Mouse (Mus musculus) midbrain, embryonic 11.5 days (tissue): ENCODE results near the gene Gm28845. TPM values are rescaled to one million over a fixed set of nuclear protein-coding genes. Genes with fewer than 3 reads are reported as not detected.

ENCODE experiments used
- ATAC-seq: fragments of 200-750 bp; cut with Nextera tagmentation; 2 replicates; pipeline ENCODE4 v1.8.0; 2017; ENCODE audit warnings: moderate TSS enrichment, moderate library complexity; ENCODE audit not compliant: low FRiP score
- DNase-seq: peaks from one replicate; pipeline ENCODE4 v3.0.0; 2015; ENCODE audit warnings: low spot score; ENCODE audit errors: missing footprints
- H3K27ac ChIP-seq: fragments of 300-500 bp; sonication (generic); 2 replicates; pipeline ENCODE4 v1.5.1; 2014; ENCODE audit warnings: low read depth, low read length
- H3K27me3 ChIP-seq: fragments of 300-500 bp; sonication (generic); 2 replicates; pipeline ENCODE4 v1.6.1; 2014; ENCODE audit warnings: mild to moderate bottlenecking, low read length, moderate library complexity, mixed read lengths; ENCODE audit not compliant: control insufficient read depth, insufficient read depth
- H3K36me3 ChIP-seq: fragments of 300-500 bp; sonication (generic); 2 replicates; pipeline ENCODE4 v1.6.1; 2014; ENCODE audit warnings: mild to moderate bottlenecking, low read length, moderate library complexity, mixed read lengths; ENCODE audit not compliant: control insufficient read depth, insufficient read depth
- H3K4me1 ChIP-seq: fragments of 300-500 bp; sonication (generic); 2 replicates; pipeline ENCODE4 v1.6.1; 2014; ENCODE audit warnings: low read length; ENCODE audit not compliant: control insufficient read depth, insufficient read depth
- H3K4me2 ChIP-seq: fragments of 300-500 bp; sonication (generic); 2 replicates; pipeline ENCODE4 v1.6.1; 2014; ENCODE audit warnings: mild to moderate bottlenecking, moderate library complexity
- H3K4me3 ChIP-seq: fragments of 300-500 bp; sonication (generic); 2 replicates; pipeline ENCODE4 v1.5.1; 2014; ENCODE audit warnings: low read depth, low read length
- H3K9ac ChIP-seq: fragments of 300-500 bp; sonication (generic); 2 replicates; pipeline ENCODE4 v1.6.1; 2014; ENCODE audit warnings: low read length
- H3K9me3 ChIP-seq: fragments of 300-500 bp; sonication (generic); 2 replicates; pipeline ENCODE4 v1.6.1; 2016; ENCODE audit warnings: low read length; ENCODE audit not compliant: control insufficient read depth
- WGBS: fragments of 180-500 bp; shearing (Covaris S2); extraction: QIAGEN DNeasy Blood & Tissue Kit; methylation state at CpG from one replicate; pipeline ENCODE4 v1.1.7; 2014; 5-methylcytosine and 5-hydroxymethylcytosine counted together
- polyA plus RNA-seq: library from polyadenylated mRNA; unstranded; fragments of >200 nt; fragmentation: Nextera tagmentation; extraction: Ambion mirVana; gene quantifications from 2 replicates; pipeline ENCODE4 v1.2.1, GENCODE M21; 2014

The Gm28845 gene
- polyA plus RNA-seq, 1 experiment from 2014 or later, result not detected

DNA sequence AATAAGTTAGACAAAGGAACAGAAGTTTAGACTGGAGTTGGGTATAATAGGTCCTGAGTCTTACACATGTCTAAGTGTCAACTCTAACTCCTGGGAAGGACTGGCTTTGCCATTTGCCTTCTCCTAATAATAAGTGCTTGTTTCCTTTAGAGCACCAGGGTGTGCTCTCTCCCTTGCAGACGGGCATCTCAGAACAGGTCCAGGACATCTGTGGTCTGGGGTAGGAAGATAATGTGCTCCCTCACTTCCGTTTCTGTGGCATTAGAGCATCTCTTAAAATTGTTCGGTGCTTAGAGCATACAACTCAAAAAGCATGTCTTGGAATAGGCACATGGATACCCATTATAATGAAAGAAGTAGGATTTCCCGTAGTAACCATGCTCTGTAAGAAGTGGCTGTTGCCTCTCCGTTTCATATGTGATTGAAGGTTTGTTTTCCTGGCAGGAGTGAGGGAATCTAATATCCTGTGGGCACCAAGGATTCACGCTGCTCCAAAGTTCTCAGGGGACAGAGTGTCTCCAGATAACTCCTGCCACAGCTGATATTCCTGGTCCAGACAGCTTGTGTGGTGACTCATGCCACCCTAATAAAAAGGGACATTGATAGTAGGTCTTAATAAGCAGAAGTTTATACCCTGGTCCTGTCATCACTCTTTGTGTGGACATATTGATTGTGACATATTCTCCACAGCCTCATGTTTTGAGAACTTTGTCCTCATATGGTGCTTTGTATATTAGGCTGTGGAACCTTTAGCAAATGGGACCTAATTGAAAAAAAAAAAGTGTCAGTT lies 30.6 kb downstream of the Gm28845 start:
- Histone ChIP-seq H3K9me3 (no peaks in the 10 kb centered on the region), H3K27me3 (no peaks in the 10 kb centered on the region), H3K4me3 (no peak overlapping the region), H3K27ac (no peak overlapping the region), H3K4me1 (no peaks in the 10 kb centered on the region), H3K36me3 (no peaks in the 10 kb centered on the region), H3K4me2 (no peak overlapping the region), H3K9ac (no peak overlapping the region)
- peak; percentile 47 for DNase-seq
- WGBS, result 80% methylated on average over 6 of the region's 6 CpGs
- no peak for ATAC-seq

DNA sequence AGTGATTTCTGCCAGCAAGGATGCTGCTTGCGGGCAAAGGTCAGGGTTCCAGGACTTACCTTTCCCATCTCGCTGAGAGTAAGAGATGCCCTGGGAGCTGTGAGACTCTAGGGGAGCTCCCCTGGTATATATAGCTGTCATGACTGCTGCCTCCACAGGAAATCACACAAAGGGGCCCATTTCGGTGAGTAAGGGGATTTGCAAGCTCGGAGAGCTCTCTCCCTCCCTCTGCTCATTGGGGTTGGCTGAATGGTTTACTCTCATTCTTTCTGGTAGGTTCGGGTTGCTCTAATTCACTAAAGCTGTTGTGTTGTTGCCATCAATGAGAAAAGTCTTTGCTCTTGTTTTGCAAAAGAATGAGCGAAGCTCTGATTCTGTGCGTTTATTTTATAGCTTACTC lies 37.2 kb downstream of the Gm28845 start, which contains the start of gene Crygb:
Gene Crygb (minus strand): TSS at position 101 of the 400 bp plus-strand sequence.
- H3K27me3 ChIP-seq, result no peaks in the 10 kb centered on the region
- DNase-seq, result no peak
- no peaks in the 10 kb centered on the region for H3K9me3 ChIP-seq
- H3K4me3 ChIP-seq, result no peak within 1 kb of the TSS
- peaks cover 3% of the 10 kb centered on the region; the same call in 1 of the 2 replicates for H3K4me1 ChIP-seq
- H3K27ac ChIP-seq, result no peak within 1 kb of the TSS
- peak within 1 kb of the TSS; percentile 4; the same call in 1 of the 2 replicates for H3K4me2 ChIP-seq
- H3K9ac ChIP-seq, result no peak within 1 kb of the TSS
- H3K36me3 ChIP-seq, result no peaks in the 10 kb centered on the region
- WGBS, result 26% methylated on average over 7 of the region's 7 CpGs
- no peak for ATAC-seq

GRCm38 (mm10) chr1:65075607-65076006 lies 43.8 kb downstream of the Gm28845 start:
- Histone ChIP-seq H3K9me3 (no peaks in the 10 kb centered on the region), H3K27me3 (no peaks in the 10 kb centered on the region), H3K4me3 (no peak overlapping the region), H3K4me1 (no peaks in the 10 kb centered on the region), H3K4me2 (no peak overlapping the region), H3K36me3 (no peaks in the 10 kb centered on the region), H3K9ac (no peak overlapping the region), H3K27ac (no peak overlapping the region)
- DNase-seq (no peak), ATAC-seq (no peak)
- WGBS, result 30% methylated on average over 5 of the region's 5 CpGs

DNA sequence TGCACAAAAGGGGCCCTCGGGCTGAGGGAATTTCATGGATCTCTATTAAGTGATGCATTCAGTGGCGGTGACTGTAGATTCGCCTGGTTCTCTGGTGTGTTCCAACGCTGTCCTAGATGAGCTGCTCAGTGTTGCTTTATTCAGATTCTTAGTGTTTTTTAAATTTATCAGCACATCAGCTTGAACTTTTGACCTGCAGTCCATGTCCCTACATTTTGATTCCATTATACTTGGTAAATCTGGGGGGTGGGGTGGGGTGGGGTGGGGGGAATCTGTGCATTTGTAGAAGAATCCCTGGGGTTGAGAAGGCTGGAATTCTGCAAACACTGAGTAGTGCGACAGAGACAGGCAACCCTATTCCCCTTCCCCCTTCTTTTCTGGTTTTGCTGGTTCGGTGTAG lies 45.8 kb downstream of the Gm28845 start, which contains the start of gene Crygc:
Gene Crygc (minus strand): TSS at position 101 of the 400 bp plus-strand sequence.
- DNase-seq, result no peak
- H3K9me3 ChIP-seq, result no peaks in the 10 kb centered on the region
- ATAC-seq, result no peak
- H3K27me3 ChIP-seq, result no peaks in the 10 kb centered on the region
- H3K36me3 ChIP-seq, result no peaks in the 10 kb centered on the region
- WGBS, result 60% methylated on average over 6 of the region's 6 CpGs
- no peak within 1 kb of the TSS for H3K27ac ChIP-seq
- no peak within 1 kb of the TSS for H3K9ac ChIP-seq
- H3K4me3 ChIP-seq, result no peak within 1 kb of the TSS
- H3K4me1 ChIP-seq, result no peaks in the 10 kb centered on the region
- no peak within 1 kb of the TSS for H3K4me2 ChIP-seq

DNA sequence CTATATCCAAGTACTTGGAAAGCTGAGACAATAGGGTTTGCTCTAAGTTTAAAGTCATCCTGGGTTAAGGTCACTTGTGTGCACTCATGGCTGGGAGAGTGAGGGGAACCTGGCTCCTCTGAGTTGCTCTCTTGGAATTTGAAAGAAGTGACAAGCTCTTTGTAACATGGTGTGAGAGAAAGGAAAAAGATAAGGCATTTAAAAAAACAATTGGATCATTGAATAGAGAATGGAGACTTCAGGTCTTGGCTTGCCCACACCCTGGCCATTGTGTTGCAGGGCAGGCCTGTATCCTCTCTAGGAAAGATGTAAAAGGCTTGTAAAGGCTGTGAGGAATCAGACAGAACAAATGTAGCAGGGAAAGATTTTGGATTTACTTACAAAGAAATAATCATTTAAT lies 51.5 kb downstream of the Gm28845 start:
- ATAC-seq (no peak), DNase-seq (no peak)
- no peaks in the 10 kb centered on the region for H3K27me3 ChIP-seq
- H3K9ac ChIP-seq, result no peak overlapping the region
- no peak overlapping the region for H3K4me2 ChIP-seq
- H3K9me3 ChIP-seq, result no peaks in the 10 kb centered on the region
- no peaks in the 10 kb centered on the region for H3K4me1 ChIP-seq
- H3K27ac ChIP-seq, result no peak overlapping the region
- H3K36me3 ChIP-seq, result no peaks in the 10 kb centered on the region
- no peak overlapping the region for H3K4me3 ChIP-seq

- 87% methylated on average over 15 of the region's 15 CpGs for WGBS
- H3K9ac ChIP-seq, result no peak overlapping the region
- H3K4me1 ChIP-seq, result no peaks in the 10 kb centered on the region
- H3K27ac ChIP-seq, result no peak overlapping the region
- H3K9me3 ChIP-seq, result no peaks in the 10 kb centered on the region
- no peak for ATAC-seq
- DNase-seq, result no peak
- no peak overlapping the region for H3K4me2 ChIP-seq
- H3K27me3 ChIP-seq, result no peaks in the 10 kb centered on the region
- H3K36me3 ChIP-seq, result no peaks in the 10 kb centered on the region
- H3K4me3 ChIP-seq, result no peak overlapping the region
Measured at GRCm38 (mm10) chr1:65064201-65064600, 55.2 kb downstream of the Gm28845 start.

- Histone ChIP-seq H3K9me3 (no peaks in the 10 kb centered on the region), H3K36me3 (no peaks in the 10 kb centered on the region), H3K4me3 (no peak within 1 kb of the TSS), H3K27ac (no peak within 1 kb of the TSS), H3K4me2 (no peak within 1 kb of the TSS), H3K27me3 (no peaks in the 10 kb centered on the region), H3K9ac (no peak within 1 kb of the TSS), H3K4me1 (no peaks in the 10 kb centered on the region)
- WGBS, result 83% methylated on average over 8 of the region's 8 CpGs
- ATAC-seq, result no peak
- DNase-seq, result no peak
Measured at GRCm38 (mm10) chr1:65063352-65063751, 56.0 kb downstream of the Gm28845 start, which contains the start of gene Crygd. Crygd (minus strand) TSS chr1:65063452.

DNA sequence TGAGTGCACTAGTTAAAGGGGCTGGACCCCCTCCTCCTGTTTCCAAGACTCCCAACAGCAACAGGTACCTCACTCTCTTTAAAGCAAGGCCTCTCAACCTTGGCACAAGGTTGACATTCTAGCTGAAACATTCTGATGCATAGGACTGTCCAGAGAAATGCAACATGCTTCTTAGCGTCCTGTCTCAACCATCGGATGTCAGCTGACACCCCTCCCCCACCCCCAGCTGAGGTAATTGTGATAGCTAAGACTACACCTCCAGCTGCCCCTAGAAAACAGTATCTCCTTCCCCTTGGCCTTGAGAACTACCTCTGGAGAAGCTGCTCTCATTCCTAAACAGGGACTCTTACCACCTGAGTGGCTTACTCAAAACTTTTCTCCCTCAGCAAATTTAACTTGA lies 67.2 kb downstream of the Gm28845 start:
- H3K27ac ChIP-seq, result no peak overlapping the region
- H3K9me3 ChIP-seq, result no peaks in the 10 kb centered on the region
- H3K4me2 ChIP-seq, result no peak overlapping the region
- 34% methylated on average over 2 of the region's 2 CpGs for WGBS
- ATAC-seq, result no peak
- H3K4me3 ChIP-seq, result no peak overlapping the region
- H3K36me3 ChIP-seq, result no peaks in the 10 kb centered on the region
- no peak for DNase-seq
- no peaks in the 10 kb centered on the region for H3K4me1 ChIP-seq
- no peaks in the 10 kb centered on the region for H3K27me3 ChIP-seq
- no peak overlapping the region for H3K9ac ChIP-seq

DNA sequence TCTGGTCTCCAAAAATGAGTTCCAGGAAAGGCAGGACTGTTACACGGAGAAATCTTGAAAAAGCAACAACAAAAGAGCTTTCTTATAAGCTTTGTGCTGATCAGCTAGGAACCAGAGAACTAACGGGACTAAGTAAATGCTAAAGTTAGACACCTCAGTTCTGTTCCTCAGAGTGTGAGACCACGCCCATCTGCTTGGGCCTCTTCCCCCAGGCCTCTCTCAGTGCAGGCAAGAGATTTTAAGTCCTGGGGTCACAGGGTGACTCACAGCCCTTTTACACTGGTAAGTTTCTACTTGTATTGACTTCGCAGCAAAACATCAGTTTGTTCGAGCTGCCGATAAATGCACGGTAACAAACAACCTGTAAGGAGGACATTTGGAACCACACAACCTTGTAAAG lies 67.7 kb downstream of the Gm28845 start:
- Histone ChIP-seq H3K36me3 (no peaks in the 10 kb centered on the region), H3K4me2 (no peak overlapping the region), H3K27me3 (no peaks in the 10 kb centered on the region), H3K4me1 (no peaks in the 10 kb centered on the region), H3K9me3 (no peaks in the 10 kb centered on the region), H3K27ac (no peak overlapping the region), H3K9ac (no peak overlapping the region), H3K4me3 (no peak overlapping the region)
- 54% methylated on average over 7 of the region's 7 CpGs for WGBS
- ATAC-seq (no peak), DNase-seq (no peak)
